Mouse (Mus musculus) effector memory CD4-positive, alpha-beta T cell, adult 7 months (primary cell): ENCODE data around the gene Bcar1. TPM values are rescaled to one million over a fixed set of nuclear protein-coding genes. Genes with fewer than 3 reads are reported as not detected.

Experiments
- polyA plus RNA-seq: library from polyadenylated mRNA; unstranded; fragments of 100-300 nt; shearing (Covaris generic); gene quantifications from one replicate; pipeline ENCODE4 v1.2.1, GENCODE M21; 2017

Bcar1 gene
- polyA plus RNA-seq: 0.29 TPM

GRCm38 (mm10) chr8:111743792-111744696 is at the start of gene Bcar1:
Bcar1 (minus strand) TSS chr8:111743809.

DNA sequence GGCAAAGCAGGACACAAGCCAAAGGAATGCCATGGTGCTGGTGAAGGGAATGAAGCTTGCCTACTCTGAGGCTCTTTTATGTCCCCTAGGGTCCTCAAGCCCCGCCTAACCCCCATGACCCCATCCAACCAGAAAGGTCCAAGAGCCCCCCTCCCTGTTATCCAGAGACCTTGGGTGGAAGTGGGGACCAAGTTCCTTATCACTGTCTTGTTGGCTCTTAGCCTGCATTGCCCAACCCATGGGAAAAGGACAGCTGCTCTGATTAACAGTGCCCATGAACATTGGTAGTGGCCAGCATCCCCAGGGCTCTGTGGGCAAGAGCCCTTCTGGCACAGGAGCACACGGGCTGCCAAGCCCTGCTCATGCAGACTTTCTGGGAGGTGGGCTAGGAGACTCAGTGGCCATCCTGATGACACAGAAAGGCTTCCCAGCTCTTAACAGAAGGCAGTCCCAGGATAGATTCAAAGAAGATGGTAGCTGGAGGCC is 52.6 kb downstream of the Bcar1 start, which contains the start of gene Ctrb1:
Gene Ctrb1 (minus strand): TSS at position 51 of the 486 bp plus-strand sequence.

Other genes starting within 250 kb of the Bcar1 start
- gene Wdr59, start 221.7 kb downstream of the Bcar1 start, polyA plus RNA-seq: 2.7 TPM
- 128 TPM for gene Znrf1, start 207.7 kb downstream of the Bcar1 start, polyA plus RNA-seq
- 0.39 TPM for gene Ldhd, start 113.4 kb downstream of the Bcar1 start, polyA plus RNA-seq
- gene Zfp1, start 100.4 kb downstream of the Bcar1 start, polyA plus RNA-seq: 13.3 TPM
- gene Ctrb1, start 52.8 kb downstream of the Bcar1 start, polyA plus RNA-seq: not detected
- 60.3 TPM for gene Cfdp1, start 110.5 kb upstream of the Bcar1 start, polyA plus RNA-seq
- gene Tmem170, start 132.9 kb upstream of the Bcar1 start, polyA plus RNA-seq: 1.2 TPM
- 0.17 TPM for gene Chst5, start 166.6 kb upstream of the Bcar1 start, polyA plus RNA-seq
- 0.99 TPM for gene Tmem231, start 190.1 kb upstream of the Bcar1 start, polyA plus RNA-seq
- 327 TPM for gene Gabarapl2, start 196.9 kb upstream of the Bcar1 start, polyA plus RNA-seq
- gene Adat1, start 248.5 kb upstream of the Bcar1 start, polyA plus RNA-seq: 4.1 TPM